Mouse (Mus musculus) cortical plate, adult 2 months (tissue): ENCODE data around the gene Slc8a1.

Experiments
- CTCF ChIP-seq: fragments of 200-500 bp; IDR thresholded peaks from 2 replicates; pipeline ENCODE4 v1.5.1; 2011; ENCODE audit warnings: mild to moderate bottlenecking, control low read depth, low read length; ENCODE audit not compliant: insufficient read depth; ENCODE audit errors: extremely low read depth
- POLR2A ChIP-seq: fragments of 200-500 bp; IDR thresholded peaks from 2 replicates; pipeline ENCODE4 v1.6.1; 2011; ENCODE audit warnings: mild to moderate bottlenecking, low read length, control low read depth; ENCODE audit not compliant: insufficient read depth; ENCODE audit errors: extremely low read depth

DNA sequence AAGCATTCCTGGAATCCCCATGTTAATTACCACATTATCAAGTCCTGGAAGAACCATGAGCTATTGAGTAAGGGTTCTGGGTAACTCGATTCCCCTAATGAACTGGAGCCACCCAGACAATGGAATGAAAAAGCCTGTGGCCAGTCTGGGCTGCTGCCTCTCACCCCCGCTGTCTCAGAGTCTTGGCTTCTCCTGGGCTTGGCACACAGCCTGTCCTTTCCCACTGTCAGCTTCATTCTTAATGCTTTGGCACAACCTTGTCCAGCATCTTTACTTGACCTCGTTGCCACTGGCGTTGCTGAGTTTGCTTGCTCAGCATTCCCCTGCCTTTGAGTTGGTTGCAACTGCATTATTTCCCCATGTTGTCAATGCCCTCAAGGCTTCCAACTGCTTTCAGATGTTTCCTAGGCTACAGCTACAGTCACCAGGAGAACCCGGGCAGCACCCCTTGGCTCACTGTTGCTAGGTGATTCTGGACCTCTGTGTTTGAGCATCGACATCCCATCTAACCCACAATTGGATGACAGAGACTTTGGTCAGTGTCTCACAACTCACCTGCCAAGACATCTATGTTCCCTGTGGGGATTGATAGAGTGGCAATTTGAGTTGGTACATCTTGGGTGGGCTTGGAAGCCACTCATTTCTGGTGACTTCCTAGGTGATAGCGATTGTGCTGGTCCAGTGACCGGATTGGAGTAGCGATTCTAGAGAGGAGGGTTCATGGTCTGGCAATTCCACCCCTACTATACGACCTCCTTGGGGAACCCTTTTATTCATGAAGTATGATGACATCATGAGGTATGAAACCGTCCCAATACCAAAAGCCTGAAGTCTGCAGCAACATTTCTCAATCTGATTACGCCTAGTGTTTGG is 195.6 kb downstream of the Slc8a1 start:
- TF ChIP-seq CTCF (no peak), POLR2A (no peak)
